8 mouse cellular contexts compared by ENCODE assay signal in the genomic region with DNA sequence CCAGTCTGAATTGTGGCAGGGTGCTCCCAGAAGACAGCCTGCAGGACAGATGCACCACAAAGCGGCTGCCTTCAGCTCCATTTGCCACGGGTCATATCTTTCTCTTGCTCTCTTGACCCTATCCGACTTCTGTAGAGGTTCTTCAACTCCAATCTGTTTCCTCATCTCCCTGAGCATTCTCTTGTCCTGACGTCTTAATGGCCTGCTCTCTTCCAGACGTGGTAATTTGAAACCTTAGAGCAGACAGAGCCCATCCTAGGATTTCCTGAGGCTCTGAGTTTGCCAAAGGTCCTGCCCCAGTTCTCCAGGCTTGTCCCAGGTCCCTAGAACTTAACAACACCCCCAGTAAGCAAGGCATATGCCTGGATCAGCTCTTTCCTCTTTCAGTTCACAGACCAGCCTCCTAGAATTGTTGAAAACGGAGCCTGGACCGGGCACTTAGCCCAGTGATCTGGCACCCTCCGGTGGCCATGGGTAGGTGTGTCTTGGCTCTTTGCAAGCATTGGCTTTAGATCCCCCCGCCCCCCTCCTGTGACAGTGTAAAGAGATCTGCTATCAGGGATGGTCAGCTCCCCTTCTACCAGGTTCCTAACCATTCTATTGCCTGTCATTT. TPM values are rescaled to one million over a fixed set of nuclear protein-coding genes. Genes with fewer than 3 reads are reported as not detected.
DNase-seq lines count a peak whose midpoint lies in the region; ATAC-seq and TF ChIP-seq lines count a peak whose summit lies in the region.

No protein-coding gene starts in this region.

- H3K4me1 ChIP-seq in midbrain, embryonic 10.5 days = peaks cover 14% of the 10 kb centered on the region
- H3K4me1 ChIP-seq in midbrain, embryonic 16.5 days (ENCODE audit: control insufficient read depth, insufficient read depth, low read length) = no peaks in the 10 kb centered on the region
- H3K4me1 ChIP-seq in forebrain, postnatal 0 days (ENCODE audit: insufficient read depth) = no peaks in the 10 kb centered on the region
- peaks cover 13% of the 10 kb centered on the region for H3K4me1 ChIP-seq in liver, adult 2 months (ENCODE audit: control insufficient read depth, insufficient read depth, low read length)
- no peaks in the 10 kb centered on the region for H3K4me1 ChIP-seq in neural tube, embryonic 11.5 days (ENCODE audit: control insufficient read depth, insufficient read depth, low read length)

- H3K27me3 ChIP-seq in midbrain, embryonic 10.5 days (ENCODE audit: low read depth, poor library complexity, severe bottlenecking) = no peaks in the 10 kb centered on the region
- H3K27me3 ChIP-seq in midbrain, embryonic 16.5 days (ENCODE audit: control insufficient read depth, insufficient read depth, low read depth, low read length) = no peaks in the 10 kb centered on the region
- H3K27me3 ChIP-seq in forebrain, postnatal 0 days (ENCODE audit: insufficient read depth, low read length) = no peaks in the 10 kb centered on the region
- H3K27me3 ChIP-seq in liver, adult 2 months (ENCODE audit: control insufficient read depth, insufficient read depth, low read length) = no peaks in the 10 kb centered on the region
- H3K27me3 ChIP-seq in neural tube, embryonic 11.5 days (ENCODE audit: control insufficient read depth, insufficient read depth, low read length) = no peaks in the 10 kb centered on the region

- no peaks in the 10 kb centered on the region for H3K9me3 ChIP-seq in midbrain, embryonic 10.5 days (replicated peaks)
- H3K9me3 ChIP-seq in midbrain, embryonic 16.5 days (replicated peaks; ENCODE audit: control insufficient read depth, low read length, poor library complexity, severe bottlenecking) = no peaks in the 10 kb centered on the region
- no peaks in the 10 kb centered on the region for H3K9me3 ChIP-seq in forebrain, postnatal 0 days (ENCODE audit: low read length)
- H3K9me3 ChIP-seq in neural tube, embryonic 11.5 days (ENCODE audit: control insufficient read depth, low read length) = no peaks in the 10 kb centered on the region

- no peak overlapping the region for H3K9ac ChIP-seq in midbrain, embryonic 16.5 days (ENCODE audit: low read depth, low read length)
- H3K9ac ChIP-seq in forebrain, postnatal 0 days = no peak overlapping the region
- peak overlapping the region; percentile 49; the same call in 1 of the 2 replicates for H3K9ac ChIP-seq in liver, adult 2 months (ENCODE audit: low read depth, low read length)
- no peak overlapping the region for H3K9ac ChIP-seq in neural tube, embryonic 11.5 days (ENCODE audit: low read length)

- TF ChIP-seq POLR2A in liver, adult 2 months (IDR thresholded peaks at IDR 0.05; ENCODE audit: extremely low read depth, insufficient read depth, low read length) = no peak

- TF ChIP-seq CTCF in forebrain, postnatal 0 days (IDR thresholded peaks at IDR 0.05; ENCODE audit: low read depth) = peak; percentile 48
- TF ChIP-seq CTCF in liver, adult 2 months (IDR thresholded peaks at IDR 0.05; ENCODE audit: low read depth, low read length) = peak; percentile 83

- H3K4me3 ChIP-seq in midbrain, embryonic 10.5 days = no peak overlapping the region
- no peak overlapping the region for H3K4me3 ChIP-seq in midbrain, embryonic 16.5 days (ENCODE audit: low read depth, low read length)
- H3K4me3 ChIP-seq in forebrain, postnatal 0 days (ENCODE audit: low read depth, low read length) = no peak overlapping the region
- H3K4me3 ChIP-seq in liver, adult 2 months (ENCODE audit: insufficient read depth, low read depth, low read length) = no peak overlapping the region; the same call in 1 of the 2 replicates
- H3K4me3 ChIP-seq in neural tube, embryonic 11.5 days (ENCODE audit: low read depth, low read length) = no peak overlapping the region

- no peak overlapping the region for H3K4me2 ChIP-seq in midbrain, embryonic 16.5 days (ENCODE audit: low read length)
- no peak overlapping the region for H3K4me2 ChIP-seq in forebrain, postnatal 0 days (ENCODE audit: low read depth)
- no peak overlapping the region for H3K4me2 ChIP-seq in neural tube, embryonic 11.5 days (ENCODE audit: low read depth)

- no peaks in the 10 kb centered on the region for H3K79me2 ChIP-seq in liver, adult 2 months (ENCODE audit: control insufficient read depth, insufficient read depth, low read length)

- DNase-seq in midbrain, embryonic 10.5 days (ENCODE audit: low spot score) = peak; percentile 46
- peak; percentile 66 for DNase-seq in c-Kit-positive CD71-positive TER-119-negative erythroid progenitor cells, embryonic 14.5 days (ENCODE audit: low read depth)
- peak; percentile 56 for DNase-seq in forebrain, postnatal 0 days
- peak; percentile 37 for DNase-seq in induced T-regulatory cell, adult 2 months (ENCODE audit: low read depth)
- DNase-seq in liver, adult 2 months (ENCODE audit: extremely low read depth, low read depth, low spot score) = peak; percentile 85
- peak; percentile 30 for DNase-seq in neural tube, embryonic 11.5 days (ENCODE audit: low spot score)
- DNase-seq in thymus, postnatal 0 days (ENCODE audit: low spot score) = peak; percentile 69

- WGBS in midbrain, embryonic 10.5 days = 7% methylated on average over 9 of the region's 9 CpGs
- WGBS in midbrain, embryonic 16.5 days = 10% methylated on average over 9 of the region's 9 CpGs
- WGBS in forebrain, postnatal 0 days = 21% methylated on average over 9 of the region's 9 CpGs
- WGBS in liver, adult 2 months = 6% methylated on average over 9 of the region's 9 CpGs
- 3% methylated on average over 9 of the region's 9 CpGs for WGBS in neural tube, embryonic 11.5 days

- ATAC-seq in midbrain, embryonic 16.5 days = no peak
- ATAC-seq in forebrain, postnatal 0 days = peak; percentile 61; the same call in 1 of the 2 replicates
- no peak for ATAC-seq in neural tube, embryonic 11.5 days (ENCODE audit: insufficient read depth, low FRiP score, low TSS enrichment)

- H3K36me3 ChIP-seq in midbrain, embryonic 10.5 days = no peaks in the 10 kb centered on the region
- H3K36me3 ChIP-seq in midbrain, embryonic 16.5 days (ENCODE audit: control insufficient read depth, insufficient read depth, low read length) = no peaks in the 10 kb centered on the region
- no peaks in the 10 kb centered on the region for H3K36me3 ChIP-seq in forebrain, postnatal 0 days (ENCODE audit: insufficient read depth)
- H3K36me3 ChIP-seq in liver, adult 2 months (ENCODE audit: control insufficient read depth, insufficient read depth, low read length) = no peaks in the 10 kb centered on the region
- no peaks in the 10 kb centered on the region for H3K36me3 ChIP-seq in neural tube, embryonic 11.5 days (ENCODE audit: control insufficient read depth, insufficient read depth, low read length)

- peak overlapping the region; percentile 61 for H3K27ac ChIP-seq in midbrain, embryonic 10.5 days (replicated peaks)
- no peak overlapping the region for H3K27ac ChIP-seq in midbrain, embryonic 16.5 days (ENCODE audit: low read length)
- no peak overlapping the region for H3K27ac ChIP-seq in forebrain, postnatal 0 days (ENCODE audit: low read depth, low read length)
- peak overlapping the region; percentile 74 for H3K27ac ChIP-seq in liver, adult 2 months (replicated peaks; ENCODE audit: insufficient read depth, low read depth, low read length)
- H3K27ac ChIP-seq in neural tube, embryonic 11.5 days (ENCODE audit: low read depth, low read length) = no peak overlapping the region

RNA-seq across cellular contexts. Expression of gene Med13, which starts 38.2 kb away (rescaled TPM):
- polyA plus RNA-seq in midbrain, embryonic 10.5 days (2016; fragmentation: Nextera tagmentation; extraction: Ambion mirVana) = 6.0 and 7.0 TPM in 2 replicates
- polyA plus RNA-seq in midbrain, embryonic 16.5 days (2015; fragmentation: Nextera tagmentation; extraction: Ambion mirVana) = 6.6 and 8.6 TPM in 2 replicates
- 54.0 and 57.0 TPM in 2 replicates for total RNA-seq in forebrain, postnatal 0 days (2014; rRNA removed)
- polyA plus RNA-seq in forebrain, postnatal 0 days (2015; fragmentation: Nextera tagmentation; extraction: Ambion mirVana) = 3.8 and 5.5 TPM in 2 replicates
- total RNA-seq in liver, adult 2 months (2014; rRNA removed) = 27.8 and 36.4 TPM in 2 replicates
- 7.6 and 9.1 TPM in 2 replicates for polyA plus RNA-seq in liver, adult 2 months (2012; rRNA removed)
- 14.0 and 14.6 TPM in 2 replicates for polyA plus RNA-seq in neural tube, embryonic 11.5 days (2014; fragmentation: Nextera tagmentation; extraction: Ambion mirVana)
- 10.0 and 15.1 TPM in 2 replicates for polyA plus RNA-seq in thymus, postnatal 0 days (2015; fragmentation: Nextera tagmentation; extraction: Ambion mirVana)

Comparison
In these comparisons a context has a peak if more than half of its experiments do, and no peak if none do; other contexts are left out.
1. H3K27ac ChIP-seq: peak in midbrain, embryonic 10.5 days (single experiment) and liver, adult 2 months (single experiment); none in midbrain, embryonic 16.5 days (single experiment), forebrain, postnatal 0 days (single experiment) and neural tube, embryonic 11.5 days (single experiment).
2. DNase-seq: peak in every context shown above with its lines; median percentile 85 in liver, adult 2 months; 69 in thymus, postnatal 0 days; 66 in c-Kit-positive CD71-positive TER-119-negative erythroid progenitor cells, embryonic 14.5 days; 56 in forebrain, postnatal 0 days; 46 in midbrain, embryonic 10.5 days; 37 in induced T-regulatory cell, adult 2 months; 30 in neural tube, embryonic 11.5 days.